Mouse (Mus musculus) Patski (cell line): Measurements from ENCODE around the gene Gm21887. TPM values are rescaled to one million over a fixed set of nuclear protein-coding genes. Genes with fewer than 3 reads are reported as not detected.
"Not testable (repeated sequence)": the region's sequence is repeated elsewhere in the genome, so short reads cannot be mapped to it uniquely, and the experiment has no call there.

Source experiments
- ATAC-seq: fragments of 100-300 bp; one replicate; pipeline ENCODE4 v1.8.0; 2021
- CTCF ChIA-PET: fragments of 350-600 bp; sonication (Branson Sonifier 250); formaldehyde crosslinking; loops from one replicate; lab custom pipeline; 2022; ENCODE audit warnings: inconsistent platforms; lab: Charles Lee
- POLR2A ChIA-PET: fragments of 350-600 bp; sonication (Branson Sonifier 250); formaldehyde crosslinking; loops from one replicate; lab custom pipeline; 2022; ENCODE audit warnings: antibody characterized with exemption, inconsistent platforms; lab: Charles Lee
- DNase-seq: peaks from one replicate; pipeline ENCODE4 v3.0.0-alpha.2; 2011; ENCODE audit warnings: low read depth, low spot score
- H3K27me3 ChIP-seq: fragments of 371-371 bp; one replicate; pipeline ENCODE4 v1.5.1; 2021
- CTCF ChIP-seq: fragments of 100-300 bp; IDR thresholded peaks from one replicate; pipeline ENCODE4 v1.5.1; 2021
- in situ Hi-C: fragments of 300-500 bp; cut with MboI; formaldehyde crosslinking; loops from 3 replicates; pipeline ENCODE4 v1.11.1; 2018; ENCODE audit warnings: low pct_unique_long_range_greater_than_20kb, mixed read lengths
- polyA plus RNA-seq: library from polyadenylated mRNA; unstranded; gene quantifications from one replicate; pipeline ENCODE4 v1.2.3, GENCODE M21; 2021

Gene Gm21887
- polyA plus RNA-seq = 110 TPM

- POLR2A ChIA-PET, in situ Hi-C loops, H3K27me3 ChIP-seq, DNase-seq, CTCF ChIA-PET: not testable (repeated sequence)
- peak; percentile 85 for ATAC-seq
These were observed at the start of gene Gm21887 for GRCm38 (mm10) chrX:170009016-170009750. TSS of gene Gm21887 (plus strand) at chrX:170009659.

GRCm38 (mm10) chrX:169969337-169969736 lies 40.1 kb upstream of the Gm21887 start:
- ChIA-PET CTCF (no interaction called here), POLR2A (no interaction called here)
- H3K27me3 ChIP-seq = no peaks in the 10 kb centered on the region
- DNase-seq = no peak
- no peak for TF ChIP-seq CTCF
- in situ Hi-C loops = no loop called here
- ATAC-seq = no peak

- ATAC-seq, DNase-seq, in situ Hi-C loops, H3K27me3 ChIP-seq, POLR2A ChIA-PET, CTCF ChIA-PET: not testable (repeated sequence)
These were observed 39.7 kb upstream of the Gm21887 start for GRCm38 (mm10) chrX:169969765-169970164.

GRCm38 (mm10) chrX:169970546-169970945 lies 38.9 kb upstream of the Gm21887 start:
- POLR2A ChIA-PET, ATAC-seq, DNase-seq, in situ Hi-C loops, CTCF ChIA-PET, H3K27me3 ChIP-seq: not testable (repeated sequence)

GRCm38 (mm10) chrX:169971562-169971961 lies 37.9 kb upstream of the Gm21887 start:
- POLR2A ChIA-PET, CTCF ChIA-PET, ATAC-seq, in situ Hi-C loops, H3K27me3 ChIP-seq, DNase-seq: not testable (repeated sequence)

- H3K27me3 ChIP-seq, ATAC-seq, in situ Hi-C loops, DNase-seq, POLR2A ChIA-PET, CTCF ChIA-PET: not testable (repeated sequence)
These were observed 37.3 kb upstream of the Gm21887 start for GRCm38 (mm10) chrX:169972131-169972530.

- H3K27me3 ChIP-seq = peaks cover 13% of the 10 kb centered on the region
- CTCF ChIA-PET, ATAC-seq, POLR2A ChIA-PET, in situ Hi-C loops, DNase-seq: not testable (repeated sequence)
These were observed 36.5 kb upstream of the Gm21887 start for GRCm38 (mm10) chrX:169972791-169973494.

GRCm38 (mm10) chrX:169973806-169974205 lies 35.7 kb upstream of the Gm21887 start:
- POLR2A ChIA-PET, in situ Hi-C loops, ATAC-seq, CTCF ChIA-PET, DNase-seq: not testable (repeated sequence)
- peaks cover 14% of the 10 kb centered on the region for H3K27me3 ChIP-seq

- ATAC-seq, POLR2A ChIA-PET, in situ Hi-C loops, CTCF ChIA-PET, DNase-seq: not testable (repeated sequence)
- peaks cover 14% of the 10 kb centered on the region for H3K27me3 ChIP-seq
These were observed 35.0 kb upstream of the Gm21887 start for GRCm38 (mm10) chrX:169974456-169974855.

- ATAC-seq = peak; percentile 37
- CTCF ChIA-PET = not testable (repeated sequence)
These were observed 34.5 kb upstream of the Gm21887 start for GRCm38 (mm10) chrX:169974974-169975373.

GRCm38 (mm10) chrX:169975681-169976131 lies 33.8 kb upstream of the Gm21887 start:
- POLR2A ChIA-PET, DNase-seq, CTCF ChIA-PET: not testable (repeated sequence)
- in situ Hi-C loops = loop anchor here (5.0 kb wide), 1 partner anchor 173 kb away; no protein-coding TSS in a partner anchor
- H3K27me3 ChIP-seq = peaks cover 14% of the 10 kb centered on the region
- peak; percentile 44 for ATAC-seq

More at GRCm38 (mm10) chrX:169974974-169975373, 34.5 kb upstream of the Gm21887 start:
- peaks cover 14% of the 10 kb centered on the region for H3K27me3 ChIP-seq
- POLR2A ChIA-PET, DNase-seq: not testable (repeated sequence)
- in situ Hi-C loops = loop anchor here (5.0 kb wide), 1 partner anchor 173 kb away; no protein-coding TSS in a partner anchor

GRCm38 (mm10) chrX:169976340-169976739 lies 33.1 kb upstream of the Gm21887 start:
- DNase-seq, POLR2A ChIA-PET, ATAC-seq, CTCF ChIA-PET: not testable (repeated sequence)
- in situ Hi-C loops = loop anchor here (5.0 kb wide), 1 partner anchor 174 kb away; no protein-coding TSS in a partner anchor
- peaks cover 14% of the 10 kb centered on the region for H3K27me3 ChIP-seq

GRCm38 (mm10) chrX:169977856-169978435 lies 31.5 kb upstream of the Gm21887 start:
- not testable (repeated sequence) for DNase-seq
- in situ Hi-C loops = loop anchor here (5.0 kb wide), 1 partner anchor 176 kb away; no protein-coding TSS in a partner anchor

More at GRCm38 (mm10) chrX:169977856-169978435, 31.5 kb upstream of the Gm21887 start:
- POLR2A ChIA-PET, ATAC-seq, CTCF ChIA-PET: not testable (repeated sequence)
- H3K27me3 ChIP-seq = peaks cover 14% of the 10 kb centered on the region
